Mouse (Mus musculus): ENCODE results near the gene Klf8.

The Klf8 gene

GRCm38 (mm10) chrX:153439573-153439972, 202.3 kb downstream of the Klf8 start:
- DNase-seq (ENCODE audit: low read depth, low spot score): no peak

GRCm38 (mm10) chrX:153440018-153440417, 202.8 kb downstream of the Klf8 start:
- DNase-seq (ENCODE audit: low read depth, low spot score): no peak

All from telencephalon, adult 2 months (tissue).